Mouse (Mus musculus) c-Kit-positive CD71-negative TER-119-negative erythroid progenitor cells, embryonic 14.5 days (primary cell): ENCODE data around the gene Cxadr.

Source experiments
- DNase-seq: peaks from one replicate; pipeline ENCODE4 v3.0.0-alpha.2; 2013; ENCODE audit warnings: low read depth

Gene Cxadr

GRCm38 (mm10) chr16:78371491-78372046, 70.3 kb downstream of the Cxadr start:
- DNase-seq = no peak

- DNase-seq = no peak
These were observed 71.5 kb downstream of the Cxadr start for GRCm38 (mm10) chr16:78372786-78373185.

- no peak for DNase-seq
These were observed 72.5 kb downstream of the Cxadr start for GRCm38 (mm10) chr16:78373743-78374142.

- DNase-seq = no peak
These were observed 73.9 kb downstream of the Cxadr start for GRCm38 (mm10) chr16:78375222-78375621.

GRCm38 (mm10) chr16:78375821-78376691, 74.8 kb downstream of the Cxadr start:
- peak; percentile 60 for DNase-seq

- peak; percentile 74 for DNase-seq
These were observed 75.7 kb downstream of the Cxadr start, which contains the start of gene Btg3 for GRCm38 (mm10) chr16:78376745-78377570. Gene Btg3 (minus strand): TSS chr16:78377192.

- DNase-seq = no peak
These were observed 77.2 kb downstream of the Cxadr start for GRCm38 (mm10) chr16:78378493-78378892.

- no peak for DNase-seq
These were observed 87.8 kb downstream of the Cxadr start for GRCm38 (mm10) chr16:78389122-78389521.

GRCm38 (mm10) chr16:78389986-78390385, 88.7 kb downstream of the Cxadr start:
- DNase-seq = no peak

- no peak for DNase-seq
These were observed 90.1 kb downstream of the Cxadr start for GRCm38 (mm10) chr16:78391354-78391753.

- no peak for DNase-seq
These were observed 97.4 kb downstream of the Cxadr start for GRCm38 (mm10) chr16:78398734-78399133.

GRCm38 (mm10) chr16:78399423-78399822, 98.1 kb downstream of the Cxadr start:
- no peak for DNase-seq

- no peak for DNase-seq
These were observed 101.0 kb downstream of the Cxadr start for GRCm38 (mm10) chr16:78402316-78402715.

- no peak for DNase-seq
These were observed 105.4 kb downstream of the Cxadr start for GRCm38 (mm10) chr16:78406657-78407056.

- no peak for DNase-seq
These were observed 106.6 kb downstream of the Cxadr start for GRCm38 (mm10) chr16:78407855-78408254.
